Mouse (Mus musculus): ENCODE measurements around the gene Lrmda.

- TF ChIP-seq CTCF (IDR thresholded peaks at IDR 0.05; ENCODE audit: borderline replicate concordance, extremely low read depth, insufficient read depth, insufficient read length) (no peak), POLR2A (IDR thresholded peaks at IDR 0.05; ENCODE audit: borderline replicate concordance, extremely low read depth, insufficient read depth, insufficient read length, poor library complexity, severe bottlenecking) (no peak)
These were observed 949.2 kb downstream of the Lrmda start for GRCm38 (mm10) chr14:22968705-22969104.
